Mouse (Mus musculus): ENCODE measurements around the gene Madcam1. TPM values are rescaled to one million over a fixed set of nuclear protein-coding genes. Genes with fewer than 3 reads are reported as not detected.

The Madcam1 gene
- not detected for polyA plus RNA-seq (2014; fragmentation: Illumina TruSeq; extraction: RNeasy Lipid Tissue Mini Kit (QIAGEN cat#74804); ENCODE audit: low read depth, low replicate concordance)

GRCm38 (mm10) chr10:79664131-79664665, at the start of gene Madcam1:
Gene Madcam1, plus strand, starts transcription at chr10:79664559.

GRCm38 (mm10) chr10:79637128-79638110, 26.9 kb upstream of the Madcam1 start, which contains the start of gene Shc2:
Gene Shc2, minus strand, starts transcription at chr10:79637918.

GRCm38 (mm10) chr10:79645711-79646110, 18.6 kb upstream of the Madcam1 start, which contains the start of gene Odf3l2:
Gene Odf3l2, minus strand, starts transcription at chr10:79645738.

GRCm38 (mm10) chr10:79668771-79669575, 4.6 kb downstream of the Madcam1 start, which contains the start of gene Tpgs1:
Gene Tpgs1, plus strand, starts transcription at chr10:79669369.

GRCm38 (mm10) chr10:79681591-79682245, 17.4 kb downstream of the Madcam1 start, which contains the start of gene Cdc34:
Gene Cdc34, plus strand, starts transcription at chr10:79682195.

GRCm38 (mm10) chr10:79688720-79689119, 24.4 kb downstream of the Madcam1 start, which contains the start of gene Gzmm:
Gene Gzmm, plus strand, starts transcription at chr10:79689020.

GRCm38 (mm10) chr10:79704065-79704969, 40.0 kb downstream of the Madcam1 start, which contains the start of gene Bsg:
Gene Bsg, plus strand, starts transcription at chr10:79704491.

GRCm38 (mm10) chr10:79716254-79716987, 52.1 kb downstream of the Madcam1 start, which contains the start of gene Hcn2:
Gene Hcn2, plus strand, starts transcription at chr10:79716634.

Other genes with a start within 250 kb of the Madcam1 start
- gene Vmn2r83, start 195.8 kb upstream of the Madcam1 start, polyA plus RNA-seq (2014; fragmentation: Illumina TruSeq; extraction: RNeasy Lipid Tissue Mini Kit (QIAGEN cat#74804); ENCODE audit: low read depth, low replicate concordance): not detected
- gene Plpp2, start 130.8 kb upstream of the Madcam1 start, polyA plus RNA-seq (2014; fragmentation: Illumina TruSeq; extraction: RNeasy Lipid Tissue Mini Kit (QIAGEN cat#74804); ENCODE audit: low read depth, low replicate concordance): 1.9 TPM
- gene Mier2, start 109.4 kb upstream of the Madcam1 start, polyA plus RNA-seq (2014; fragmentation: Illumina TruSeq; extraction: RNeasy Lipid Tissue Mini Kit (QIAGEN cat#74804); ENCODE audit: low read depth, low replicate concordance): 0.24 TPM
- gene Theg, start 77.2 kb upstream of the Madcam1 start, polyA plus RNA-seq (2014; fragmentation: Illumina TruSeq; extraction: RNeasy Lipid Tissue Mini Kit (QIAGEN cat#74804); ENCODE audit: low read depth, low replicate concordance): not detected
- gene C2cd4c, start 50.5 kb upstream of the Madcam1 start, polyA plus RNA-seq (2014; fragmentation: Illumina TruSeq; extraction: RNeasy Lipid Tissue Mini Kit (QIAGEN cat#74804); ENCODE audit: low read depth, low replicate concordance): not detected
- gene Shc2, start 26.6 kb upstream of the Madcam1 start, polyA plus RNA-seq (2014; fragmentation: Illumina TruSeq; extraction: RNeasy Lipid Tissue Mini Kit (QIAGEN cat#74804); ENCODE audit: low read depth, low replicate concordance): not detected
- gene Odf3l2, start 18.8 kb upstream of the Madcam1 start, polyA plus RNA-seq (2014; fragmentation: Illumina TruSeq; extraction: RNeasy Lipid Tissue Mini Kit (QIAGEN cat#74804); ENCODE audit: low read depth, low replicate concordance): not detected
- gene Tpgs1, start 4.8 kb downstream of the Madcam1 start, polyA plus RNA-seq (2014; fragmentation: Illumina TruSeq; extraction: RNeasy Lipid Tissue Mini Kit (QIAGEN cat#74804); ENCODE audit: low read depth, low replicate concordance): not detected
- 7.5 TPM for gene Cdc34, start 17.6 kb downstream of the Madcam1 start, polyA plus RNA-seq (2014; fragmentation: Illumina TruSeq; extraction: RNeasy Lipid Tissue Mini Kit (QIAGEN cat#74804); ENCODE audit: low read depth, low replicate concordance)
- not detected for gene Gzmm, start 24.5 kb downstream of the Madcam1 start, polyA plus RNA-seq (2014; fragmentation: Illumina TruSeq; extraction: RNeasy Lipid Tissue Mini Kit (QIAGEN cat#74804); ENCODE audit: low read depth, low replicate concordance)
- gene Bsg, start 39.9 kb downstream of the Madcam1 start, polyA plus RNA-seq (2014; fragmentation: Illumina TruSeq; extraction: RNeasy Lipid Tissue Mini Kit (QIAGEN cat#74804); ENCODE audit: low read depth, low replicate concordance): 261 TPM
- gene Hcn2, start 52.1 kb downstream of the Madcam1 start, polyA plus RNA-seq (2014; fragmentation: Illumina TruSeq; extraction: RNeasy Lipid Tissue Mini Kit (QIAGEN cat#74804); ENCODE audit: low read depth, low replicate concordance): not detected
- 4.2 TPM for gene Polrmt, start 82.0 kb downstream of the Madcam1 start, polyA plus RNA-seq (2014; fragmentation: Illumina TruSeq; extraction: RNeasy Lipid Tissue Mini Kit (QIAGEN cat#74804); ENCODE audit: low read depth, low replicate concordance)
- not detected for gene Fgf22, start 90.5 kb downstream of the Madcam1 start, polyA plus RNA-seq (2014; fragmentation: Illumina TruSeq; extraction: RNeasy Lipid Tissue Mini Kit (QIAGEN cat#74804); ENCODE audit: low read depth, low replicate concordance)
- gene Rnf126, start 102.4 kb downstream of the Madcam1 start, polyA plus RNA-seq (2014; fragmentation: Illumina TruSeq; extraction: RNeasy Lipid Tissue Mini Kit (QIAGEN cat#74804); ENCODE audit: low read depth, low replicate concordance): 0.93 TPM
- not detected for gene Fstl3, start 112.7 kb downstream of the Madcam1 start, polyA plus RNA-seq (2014; fragmentation: Illumina TruSeq; extraction: RNeasy Lipid Tissue Mini Kit (QIAGEN cat#74804); ENCODE audit: low read depth, low replicate concordance)
- gene Prss57, start 126.4 kb downstream of the Madcam1 start, polyA plus RNA-seq (2014; fragmentation: Illumina TruSeq; extraction: RNeasy Lipid Tissue Mini Kit (QIAGEN cat#74804); ENCODE audit: low read depth, low replicate concordance): not detected
- not detected for gene Palm, start 129.0 kb downstream of the Madcam1 start, polyA plus RNA-seq (2014; fragmentation: Illumina TruSeq; extraction: RNeasy Lipid Tissue Mini Kit (QIAGEN cat#74804); ENCODE audit: low read depth, low replicate concordance)
- gene Misp, start 156.4 kb downstream of the Madcam1 start, polyA plus RNA-seq (2014; fragmentation: Illumina TruSeq; extraction: RNeasy Lipid Tissue Mini Kit (QIAGEN cat#74804); ENCODE audit: low read depth, low replicate concordance): not detected
- 29.0 TPM for gene Ptbp1, start 189.9 kb downstream of the Madcam1 start, polyA plus RNA-seq (2014; fragmentation: Illumina TruSeq; extraction: RNeasy Lipid Tissue Mini Kit (QIAGEN cat#74804); ENCODE audit: low read depth, low replicate concordance)
- not detected for gene Prtn3, start 209.9 kb downstream of the Madcam1 start, polyA plus RNA-seq (2014; fragmentation: Illumina TruSeq; extraction: RNeasy Lipid Tissue Mini Kit (QIAGEN cat#74804); ENCODE audit: low read depth, low replicate concordance)
- not detected for gene Plppr3, start 210.1 kb downstream of the Madcam1 start, polyA plus RNA-seq (2014; fragmentation: Illumina TruSeq; extraction: RNeasy Lipid Tissue Mini Kit (QIAGEN cat#74804); ENCODE audit: low read depth, low replicate concordance)
- gene Elane, start 221.7 kb downstream of the Madcam1 start, polyA plus RNA-seq (2014; fragmentation: Illumina TruSeq; extraction: RNeasy Lipid Tissue Mini Kit (QIAGEN cat#74804); ENCODE audit: low read depth, low replicate concordance): not detected
- not detected for gene Cfd, start 226.3 kb downstream of the Madcam1 start, polyA plus RNA-seq (2014; fragmentation: Illumina TruSeq; extraction: RNeasy Lipid Tissue Mini Kit (QIAGEN cat#74804); ENCODE audit: low read depth, low replicate concordance)
- not detected for gene Med16, start 244.4 kb downstream of the Madcam1 start, polyA plus RNA-seq (2014; fragmentation: Illumina TruSeq; extraction: RNeasy Lipid Tissue Mini Kit (QIAGEN cat#74804); ENCODE audit: low read depth, low replicate concordance)
- gene Gm26602, start 246.3 kb downstream of the Madcam1 start, polyA plus RNA-seq (2014; fragmentation: Illumina TruSeq; extraction: RNeasy Lipid Tissue Mini Kit (QIAGEN cat#74804); ENCODE audit: low read depth, low replicate concordance): not detected

All from liver, adult 10 weeks (tissue).